Mouse (Mus musculus): ENCODE data around the gene Tbx2.
A peak's percentile ranks its signal among the peaks of the same experiment; 100 is the strongest.

Tbx2 gene

DNA sequence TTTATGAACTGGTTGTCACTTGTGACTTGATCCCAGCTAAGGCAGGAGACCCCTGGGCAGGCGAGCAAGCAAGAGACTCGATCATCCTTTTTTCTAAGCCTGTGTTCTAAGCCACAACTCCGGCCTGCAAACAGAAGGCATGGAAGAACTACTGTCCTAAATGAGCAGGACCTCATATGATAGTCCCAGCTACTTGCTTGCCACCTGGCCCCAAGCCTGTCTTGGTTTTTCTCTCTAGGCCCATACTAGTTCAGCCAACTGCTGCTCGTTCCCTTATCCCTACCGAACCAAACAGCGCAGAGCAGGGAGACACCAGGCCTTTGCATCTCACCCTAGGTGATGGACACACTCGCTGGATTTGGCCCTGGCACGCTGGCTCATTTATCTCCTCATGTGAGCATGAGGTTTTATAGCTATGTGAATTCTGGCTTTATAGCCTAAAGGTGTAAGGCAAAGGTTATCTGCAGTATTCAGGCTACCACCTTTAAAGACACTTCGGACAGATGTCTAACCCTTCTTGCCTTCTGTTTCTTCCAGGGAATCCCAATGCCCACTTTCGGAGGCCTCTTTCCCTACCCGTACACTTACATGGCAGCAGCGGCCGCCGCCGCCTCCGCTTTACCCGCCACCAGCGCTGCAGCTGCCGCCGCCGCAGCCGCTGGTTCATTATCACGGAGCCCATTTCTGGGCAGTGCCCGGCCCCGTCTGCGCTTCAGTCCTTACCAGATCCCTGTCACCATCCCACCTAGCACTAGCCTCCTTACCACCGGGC, 7.9 kb downstream of the Tbx2 start:
- no peak for DNase-seq (ENCODE audit: low spot score)

DNA sequence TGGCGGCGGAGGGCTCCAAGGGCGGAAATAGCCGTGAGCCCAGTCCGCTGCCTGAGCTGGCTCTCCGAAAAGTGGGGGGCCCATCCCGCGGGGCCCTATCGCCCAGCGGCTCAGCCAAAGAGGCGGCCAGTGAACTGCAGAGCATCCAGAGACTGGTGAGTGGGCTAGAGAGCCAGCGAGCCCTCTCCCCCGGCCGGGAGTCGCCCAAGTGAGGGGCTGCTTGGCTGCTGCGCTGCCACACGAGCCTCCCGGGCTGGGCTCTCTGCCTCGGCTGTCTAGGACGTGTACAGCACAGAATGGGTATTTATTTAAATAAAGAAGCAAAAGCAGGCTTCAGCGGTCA, 8.4 kb downstream of the Tbx2 start:
- DNase-seq (ENCODE audit: low spot score): no peak

DNA sequence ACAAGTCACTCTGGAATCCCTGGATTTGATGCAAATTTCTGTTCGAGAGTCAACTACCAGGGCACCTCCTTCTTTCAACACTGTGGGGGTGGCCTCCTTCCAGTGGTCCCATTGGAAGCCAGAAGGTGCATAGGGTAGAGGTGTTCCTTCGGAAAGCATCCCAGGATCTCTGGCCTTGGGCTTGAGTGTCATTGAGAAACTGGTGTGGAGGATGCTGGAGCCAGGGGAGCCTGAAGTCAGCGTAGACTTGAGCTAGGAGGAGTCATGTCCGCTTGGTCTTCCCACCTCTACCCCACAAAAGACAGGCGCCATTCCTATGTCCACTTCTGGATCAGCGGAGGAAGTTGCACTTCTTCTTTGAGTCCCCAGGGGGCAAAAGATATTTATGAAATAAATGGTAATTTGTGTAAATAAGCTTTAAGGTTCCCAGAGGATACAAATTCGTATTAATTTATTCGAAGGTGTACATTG, 8.9 kb downstream of the Tbx2 start:
- DNase-seq (ENCODE audit: low spot score): no peak

DNA sequence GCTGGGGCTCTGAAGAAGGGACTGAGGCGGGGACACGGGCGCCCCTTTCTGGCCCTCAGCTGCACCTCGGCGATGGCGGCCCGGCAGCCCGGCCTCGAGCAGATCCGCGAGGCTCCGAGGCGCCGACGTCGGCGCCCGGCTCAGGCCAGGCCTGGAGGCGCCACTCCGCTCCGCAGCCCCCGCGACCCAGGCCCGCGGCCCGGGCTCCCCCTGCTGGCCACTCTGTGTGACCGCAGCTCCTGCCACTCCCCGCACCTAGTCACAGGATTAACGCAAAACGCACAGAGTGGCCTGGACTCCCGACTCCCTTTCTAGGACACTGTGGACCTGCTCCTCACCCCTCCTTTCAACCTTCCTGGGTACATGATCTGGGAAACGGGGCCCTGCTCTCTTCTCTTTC, 9.6 kb downstream of the Tbx2 start:
- DNase-seq (ENCODE audit: low spot score): peak; percentile 79

DNA sequence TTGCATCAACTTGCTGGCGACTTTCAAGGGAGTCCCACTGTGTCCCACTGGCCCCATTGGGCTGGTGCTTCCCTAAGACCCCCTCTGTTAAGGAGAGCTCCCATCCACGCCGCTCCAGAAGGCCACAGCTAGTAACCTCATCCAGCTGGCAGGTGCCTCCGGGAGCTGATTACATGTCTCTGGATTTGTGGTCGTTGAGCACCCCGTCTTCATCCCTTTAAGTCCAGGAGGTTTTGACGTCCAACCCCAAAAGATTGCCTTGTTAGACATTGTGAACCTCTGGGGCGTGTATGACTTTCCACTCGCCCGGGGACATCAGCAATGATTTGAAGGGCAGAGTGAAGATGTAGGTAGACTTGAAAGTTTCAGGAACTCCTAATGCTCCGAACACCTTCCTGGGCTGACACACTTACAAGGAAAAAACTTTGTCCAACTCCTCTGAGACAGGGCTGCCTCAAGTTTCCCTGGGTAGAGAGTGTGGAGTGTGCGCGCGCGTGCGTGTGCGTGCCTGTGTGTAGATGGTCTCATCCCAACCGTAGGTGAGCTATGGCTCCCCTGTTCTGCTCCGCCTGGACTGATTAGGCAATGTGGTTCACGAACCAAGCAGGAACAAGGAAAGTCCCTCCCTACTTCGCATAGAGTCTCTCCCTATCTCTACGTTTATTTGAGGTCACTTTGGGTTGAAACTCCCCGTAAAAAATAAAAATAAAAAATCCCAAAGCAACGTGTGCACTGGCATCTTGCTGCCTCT, 10.4 kb downstream of the Tbx2 start:
- no peak for DNase-seq (ENCODE audit: low spot score)

DNA sequence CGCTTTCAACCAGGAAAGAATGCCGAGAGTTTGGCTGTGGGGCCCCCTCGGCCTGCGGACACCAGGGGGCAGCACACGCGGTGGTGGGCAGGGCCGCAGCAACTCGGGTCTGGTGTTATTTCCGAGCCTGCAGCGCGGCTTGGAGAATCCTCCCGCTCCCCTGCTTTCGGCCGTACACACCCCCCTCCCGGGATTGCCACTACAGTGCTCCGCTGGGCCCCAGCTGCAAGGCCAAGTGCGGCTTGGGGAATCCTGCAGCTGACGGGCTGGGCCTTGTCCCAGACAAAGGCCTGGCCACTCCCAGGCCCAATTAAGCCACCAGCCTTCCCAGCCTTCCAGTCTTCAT, 11.0 kb downstream of the Tbx2 start:
- DNase-seq (ENCODE audit: low spot score): peak; percentile 78

DNA sequence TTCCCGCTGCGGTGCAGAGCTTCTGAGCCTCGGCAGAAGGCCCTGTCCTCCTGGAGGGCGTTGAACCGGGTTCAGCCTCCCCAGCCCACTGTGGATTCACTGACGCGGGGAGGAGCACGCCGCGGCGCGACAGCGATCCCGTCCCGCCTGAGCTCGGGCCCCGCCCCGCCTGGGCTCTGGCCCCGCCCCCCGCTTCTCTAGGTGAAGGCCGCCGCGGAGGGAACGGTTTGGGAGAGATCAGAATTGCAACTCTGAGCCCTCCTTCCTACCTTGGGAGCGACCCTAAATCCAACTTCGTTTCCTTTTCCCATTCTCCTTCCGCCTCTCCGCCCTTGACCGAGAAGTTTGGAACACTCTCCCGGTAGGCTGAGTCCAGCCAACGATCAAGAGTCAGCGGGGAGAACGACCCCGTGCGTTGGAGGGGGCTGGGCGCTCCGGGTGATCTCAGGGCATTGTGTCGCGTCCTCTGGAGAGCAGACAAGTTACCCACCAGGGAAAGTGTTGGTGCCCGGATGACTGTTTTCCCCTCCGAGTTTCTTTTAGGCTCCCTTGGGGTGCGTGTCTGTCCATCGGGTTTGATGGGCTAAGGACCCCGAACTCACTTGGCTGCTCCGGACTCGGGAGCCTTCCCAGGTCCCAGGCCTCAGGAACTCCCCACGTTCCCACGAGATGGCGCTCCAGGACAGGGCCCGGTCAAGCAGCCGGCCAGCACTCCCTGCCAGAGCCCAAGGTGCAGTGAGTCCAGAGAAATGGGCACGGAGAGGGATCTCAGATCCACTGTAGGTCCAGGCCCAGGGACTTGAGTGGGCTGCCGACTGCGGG, 12.0 kb downstream of the Tbx2 start:
- peak; percentile 94 for DNase-seq (ENCODE audit: low spot score)

DNA sequence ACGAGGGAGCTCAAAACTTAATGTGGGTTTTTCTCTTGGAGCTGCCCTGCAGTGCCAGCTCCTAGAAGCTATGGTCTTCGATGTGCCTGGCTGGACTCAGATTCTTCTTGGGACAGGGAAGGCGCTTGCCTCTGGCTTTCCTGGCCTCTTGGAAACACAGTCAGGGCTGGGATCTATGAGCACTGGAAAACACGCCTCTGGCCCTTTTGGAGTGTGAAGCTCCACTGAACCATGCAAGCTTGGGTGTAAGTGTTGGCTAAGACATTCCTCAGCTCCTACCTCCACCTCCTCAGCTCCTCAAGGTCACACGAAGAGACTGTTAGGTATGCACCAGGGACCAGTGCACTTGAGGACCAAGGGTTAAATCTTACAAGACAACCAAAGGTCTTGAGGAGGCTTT, 12.6 kb downstream of the Tbx2 start:
- DNase-seq (ENCODE audit: low spot score): no peak

DNA sequence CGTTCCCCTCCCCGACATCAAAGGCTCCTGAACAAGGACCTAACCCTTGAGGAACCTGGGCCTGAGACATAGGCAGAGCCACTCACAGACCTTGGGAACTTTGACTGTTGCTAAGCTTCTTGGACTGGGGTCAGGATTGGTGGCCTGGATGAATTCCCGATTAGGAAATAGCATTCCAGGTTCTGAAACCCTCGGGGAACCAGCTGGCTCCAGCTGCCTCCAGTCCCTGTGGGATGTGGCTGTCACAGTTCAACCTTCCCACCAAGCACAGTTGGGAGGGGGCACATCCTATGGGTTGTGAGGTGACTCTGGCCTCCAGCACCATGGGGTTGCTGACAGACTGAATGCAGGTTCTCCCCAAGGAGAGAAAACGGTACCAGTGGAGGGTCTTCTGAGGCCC, 13.6 kb downstream of the Tbx2 start:
- no peak for DNase-seq (ENCODE audit: low spot score)

DNA sequence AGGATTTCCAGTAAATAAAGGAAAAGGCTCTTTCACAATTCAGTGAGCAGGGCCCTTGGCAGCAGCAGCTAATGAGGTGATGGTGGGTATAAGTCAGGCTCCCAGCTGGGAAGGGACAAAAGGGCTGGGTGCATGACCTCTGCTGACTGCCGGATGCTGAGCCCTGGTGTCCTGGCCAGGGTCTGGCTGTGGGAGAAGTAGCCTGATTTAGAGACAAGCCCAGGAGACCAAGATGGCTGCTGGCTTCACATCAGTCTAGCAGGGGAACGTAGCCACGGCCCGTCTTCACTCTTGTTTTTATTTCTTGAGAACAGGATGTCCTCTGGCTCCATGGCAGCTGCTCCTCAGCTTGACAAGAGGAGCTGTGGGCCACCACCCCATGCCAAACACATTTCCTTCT, 14.2 kb downstream of the Tbx2 start:
- no peak for DNase-seq (ENCODE audit: low spot score)

DNA sequence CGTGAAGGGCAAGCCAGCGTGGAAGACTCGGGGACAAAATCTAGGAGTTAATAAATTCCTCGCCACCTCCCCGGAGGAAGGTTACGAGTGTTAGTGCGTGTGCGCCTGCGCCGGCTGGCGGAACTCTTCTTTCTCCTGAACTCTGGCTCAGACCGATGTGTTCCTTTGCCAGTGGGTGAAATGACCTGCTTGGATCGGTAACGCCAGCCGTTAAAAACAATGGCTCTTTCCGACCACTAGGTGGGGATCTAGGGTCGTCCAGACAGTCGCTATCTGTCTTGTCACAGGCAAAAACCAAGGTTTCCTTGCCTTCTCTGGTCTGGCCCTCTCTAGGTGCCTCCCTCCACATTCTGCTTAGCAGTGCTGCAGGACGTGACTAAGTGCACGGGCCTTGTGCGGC, 16.7 kb downstream of the Tbx2 start:
- no peak for DNase-seq (ENCODE audit: low spot score)

DNA sequence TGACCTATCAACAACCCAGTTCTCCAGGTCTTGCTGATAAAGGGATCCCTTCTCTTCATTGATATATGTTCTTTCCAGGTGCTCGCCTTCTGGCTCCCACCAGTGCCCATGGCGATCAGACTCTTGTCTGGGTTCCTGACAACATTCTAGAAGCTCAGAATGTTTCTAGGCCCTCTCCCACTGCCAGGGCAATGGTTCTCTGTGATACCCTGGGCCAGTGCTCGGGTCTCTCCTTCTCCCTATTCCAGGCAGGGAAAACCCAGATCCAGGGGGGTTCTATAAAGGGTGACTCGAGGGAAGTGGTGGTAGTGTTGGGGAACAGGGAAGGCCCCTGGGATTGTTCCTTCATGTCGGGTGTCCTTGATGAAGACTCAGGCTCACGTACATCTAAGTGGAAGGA, 17.9 kb downstream of the Tbx2 start, which contains the start of gene Gm11444:
Gene Gm11444 (minus strand): TSS at position 101 of the 400 bp plus-strand sequence.
- DNase-seq (ENCODE audit: low spot score): no peak

DNA sequence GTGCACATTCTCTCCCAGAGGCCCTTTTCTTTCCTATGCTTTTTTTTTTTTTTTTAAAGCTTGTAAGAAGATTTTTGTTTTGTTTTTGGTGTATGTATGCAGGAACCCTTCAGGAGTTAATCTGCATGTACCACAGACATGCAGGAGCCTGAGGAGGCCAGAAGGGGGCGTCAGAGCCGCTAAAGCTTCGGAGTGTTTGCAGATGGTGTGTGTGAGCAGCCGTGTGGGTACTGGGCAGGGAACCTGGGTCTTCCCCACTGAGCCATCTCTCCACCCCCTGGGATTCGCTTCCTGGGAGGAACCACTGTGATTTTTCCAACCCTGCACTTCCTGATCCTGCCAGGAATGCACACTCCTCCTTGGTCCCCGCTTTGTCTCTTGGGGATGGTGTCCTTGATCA, 18.4 kb downstream of the Tbx2 start:
- no peak for DNase-seq (ENCODE audit: low spot score)

DNA sequence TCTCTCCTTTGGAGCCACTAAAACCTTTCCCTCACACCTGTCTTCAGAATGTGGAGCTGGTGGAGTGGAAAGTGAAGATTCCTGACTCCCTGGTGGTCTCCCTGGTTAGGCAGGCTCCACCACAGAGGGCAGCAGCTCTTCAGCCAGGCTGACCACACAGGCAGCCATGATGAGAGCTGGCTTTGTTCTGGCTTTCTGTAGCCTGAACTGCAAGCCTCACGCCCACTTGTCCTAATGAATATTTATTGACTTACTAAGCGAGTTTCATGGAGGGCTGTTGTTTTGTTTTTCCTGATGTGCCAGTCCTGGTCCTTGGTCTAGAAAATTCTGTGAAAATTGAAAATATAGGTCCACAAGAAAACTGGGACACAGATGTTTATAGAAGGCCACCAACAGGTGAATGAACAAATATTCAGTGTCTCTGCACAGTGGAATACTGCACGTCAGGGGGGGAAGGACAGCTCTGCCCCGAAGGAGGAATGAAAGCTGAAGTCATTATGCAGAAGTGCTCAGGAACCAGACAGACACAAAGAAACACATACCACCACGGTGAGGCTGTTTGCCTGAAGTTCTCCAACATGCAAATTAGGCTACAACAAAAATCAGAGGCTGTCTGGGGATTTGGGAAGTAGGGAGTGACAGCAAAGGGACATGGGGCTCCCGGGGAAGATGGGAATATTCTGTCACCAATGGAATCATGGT, 25.8 kb downstream of the Tbx2 start:
- DNase-seq (ENCODE audit: low spot score): no peak

DNA sequence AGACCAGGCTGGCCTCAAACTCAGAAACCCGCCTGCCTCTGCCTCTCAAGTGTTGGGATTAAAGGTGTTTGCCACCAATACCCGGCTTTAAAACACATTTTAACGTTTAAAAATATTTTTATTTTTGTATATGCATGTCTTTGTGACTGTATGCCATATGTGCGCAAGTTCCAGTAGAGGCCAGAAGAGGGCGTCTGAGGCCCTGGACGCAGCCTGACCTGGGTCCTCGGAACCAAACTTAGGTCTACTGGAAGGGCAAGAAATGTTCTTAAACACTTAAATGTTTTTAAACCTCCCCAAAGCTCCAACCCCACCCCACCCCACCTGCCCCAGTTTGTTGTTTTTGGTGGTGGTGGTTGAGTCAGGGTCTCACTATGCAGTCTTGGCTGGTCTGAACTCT, 32.0 kb downstream of the Tbx2 start:
- DNase-seq (ENCODE audit: low spot score): no peak

DNA sequence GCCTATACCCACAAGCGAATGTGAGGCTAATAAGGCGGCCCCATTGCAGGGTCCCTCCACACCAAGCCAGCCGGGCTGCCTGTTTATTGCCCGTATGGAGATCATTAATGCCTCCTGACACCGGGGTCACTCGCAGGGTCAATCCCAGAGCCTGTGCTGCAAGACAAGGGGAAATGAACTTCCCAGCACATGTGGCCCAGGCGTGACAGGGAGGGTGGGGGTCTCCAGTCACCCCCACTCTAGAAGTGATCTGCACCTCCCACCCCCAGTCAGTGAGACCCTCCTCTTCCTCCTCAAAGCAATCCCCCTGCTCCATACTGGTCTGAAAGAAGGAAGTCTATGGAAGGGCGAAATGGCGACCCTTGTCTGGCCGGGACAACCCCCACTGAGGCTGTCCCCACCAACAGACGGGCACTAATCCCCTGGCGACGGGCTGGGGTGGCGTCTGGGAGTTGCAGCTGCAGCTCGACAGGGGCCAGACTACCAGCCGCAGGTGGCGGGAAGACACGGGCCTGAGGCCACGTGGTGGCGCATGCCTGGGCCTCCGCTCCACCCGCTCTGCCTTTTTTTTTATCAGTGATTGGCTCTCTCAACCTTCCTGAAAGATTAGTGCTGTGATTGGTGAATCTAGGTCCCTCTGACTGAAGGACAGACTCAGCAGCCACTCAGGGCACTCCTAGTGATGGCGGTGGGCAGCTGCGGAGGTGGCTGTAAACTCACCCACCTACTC, 43.9 kb downstream of the Tbx2 start:
- DNase-seq (ENCODE audit: low spot score): no peak

DNA sequence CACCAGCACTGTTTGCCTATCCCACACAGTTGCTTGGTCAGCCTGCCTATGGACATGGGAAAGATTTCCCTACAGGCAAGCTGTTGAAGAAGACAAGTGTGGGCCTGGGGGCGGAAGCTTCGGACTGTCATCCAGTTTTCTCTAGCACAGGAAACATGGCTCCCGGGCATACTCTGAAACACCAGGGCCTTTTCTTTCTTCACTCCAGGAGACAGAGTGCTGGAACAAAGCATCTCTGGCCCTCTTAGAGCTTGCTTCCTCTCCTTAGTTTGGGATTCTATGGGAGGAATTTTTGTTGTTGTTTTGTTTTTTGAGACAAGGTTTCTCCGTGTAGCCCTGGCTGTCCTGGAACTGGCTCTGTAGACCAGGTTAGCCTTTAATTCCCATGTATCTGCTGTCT, 52.1 kb downstream of the Tbx2 start:
- DNase-seq (ENCODE audit: low spot score): no peak

DNA sequence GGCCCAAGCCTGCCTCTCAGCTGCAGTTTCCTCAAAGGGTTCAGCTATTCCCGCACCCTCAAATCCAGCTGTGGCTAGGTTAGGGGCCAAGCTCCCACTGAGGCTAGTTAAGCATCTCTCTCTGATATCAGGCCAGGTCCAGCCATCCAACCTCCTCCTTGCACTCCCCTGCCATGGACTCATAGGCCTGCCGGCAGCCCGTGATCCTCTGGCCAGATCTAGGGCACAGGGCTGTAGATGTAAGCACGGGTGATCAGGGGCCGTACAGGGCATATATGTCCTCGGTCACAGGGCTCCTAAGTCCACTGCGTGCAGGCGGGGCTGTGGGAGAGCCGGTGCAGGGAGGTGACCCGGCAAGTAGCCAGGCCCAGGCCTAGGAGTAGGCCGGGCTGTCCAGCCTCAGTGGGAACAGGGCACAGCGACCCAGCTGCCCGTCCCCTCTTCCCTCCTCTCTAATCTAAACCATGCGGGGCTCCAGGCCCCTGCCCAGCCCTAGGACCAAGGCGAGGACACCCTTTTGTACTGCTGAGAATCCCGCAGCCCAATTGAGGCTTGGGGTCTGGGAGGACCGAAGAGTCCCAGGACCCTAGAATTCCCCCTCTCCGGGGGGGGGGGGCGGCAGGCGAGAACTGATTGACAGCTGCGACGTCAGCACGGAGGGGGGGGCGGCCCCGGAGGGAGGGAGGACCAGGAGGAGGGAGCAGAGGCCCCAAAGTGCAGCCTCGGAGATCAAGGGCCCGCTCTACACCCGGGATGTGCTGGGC, 53.5 kb downstream of the Tbx2 start, which contains the start of gene Tbx4:
Gene Tbx4 (plus strand): TSS at position 758 of the 764 bp plus-strand sequence.
- no peak for DNase-seq (ENCODE audit: low spot score)

DNA sequence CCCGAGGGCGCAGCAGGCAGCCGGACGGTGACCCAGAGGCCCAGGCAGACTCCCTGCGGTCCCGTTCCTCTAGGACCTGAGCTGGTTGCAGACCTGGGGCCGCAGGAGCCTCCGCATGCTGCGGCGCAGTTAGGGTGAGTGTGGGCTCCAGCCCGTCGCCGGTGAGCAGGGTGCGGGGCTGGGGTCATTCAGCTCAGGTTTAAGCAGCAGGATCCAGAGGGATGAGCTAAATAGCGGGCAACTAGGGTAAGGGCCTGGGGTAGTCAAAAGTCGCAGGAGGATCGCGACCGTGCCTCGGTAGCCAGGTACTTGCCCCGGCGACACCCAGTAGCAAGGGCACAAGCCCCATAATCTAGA, 54.1 kb downstream of the Tbx2 start:
- DNase-seq (ENCODE audit: low spot score): no peak

DNA sequence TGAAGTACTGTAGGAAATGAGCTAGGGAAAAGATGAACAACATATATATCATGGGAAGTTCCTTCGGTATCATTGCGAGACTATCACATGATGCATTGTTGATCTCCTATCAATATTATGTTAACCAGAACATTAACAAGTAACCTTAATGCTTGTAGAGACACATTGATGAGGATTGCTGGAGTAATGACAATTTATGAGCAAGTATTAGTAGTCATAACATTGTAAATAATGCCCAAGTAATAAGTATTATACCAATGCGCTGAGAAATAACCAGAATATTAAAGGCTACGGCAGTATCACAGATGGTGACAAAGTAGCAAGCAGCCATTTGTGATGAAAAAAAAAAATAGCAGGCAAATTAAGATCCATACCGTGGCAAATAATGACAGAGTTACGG, 54.9 kb downstream of the Tbx2 start:
- DNase-seq (ENCODE audit: low spot score): no peak

All from ovary, postnatal 14 days (tissue).